Mouse (Mus musculus) kidney, embryonic 16.5 days (tissue): ENCODE results near the gene C130074G19Rik. TPM values are rescaled to one million over a fixed set of nuclear protein-coding genes. Genes with fewer than 3 reads are reported as not detected.
A peak's percentile ranks its signal among the peaks of the same experiment; 100 is the strongest.

Experiments
- ATAC-seq: fragments of 200-750 bp; cut with Nextera tagmentation; 2 replicates; pipeline ENCODE4 v1.8.0; 2017; ENCODE audit warnings: moderate TSS enrichment; ENCODE audit not compliant: low FRiP score, low TSS enrichment
- H3K27ac ChIP-seq: fragments of 300-500 bp; sonication (generic); 2 replicates; pipeline ENCODE4 v1.5.1; 2014; ENCODE audit warnings: low read length
- H3K27me3 ChIP-seq: fragments of 300-500 bp; sonication (generic); 2 replicates; pipeline ENCODE4 v1.6.1; 2014; ENCODE audit warnings: low read length, control low read depth, mixed read lengths; ENCODE audit not compliant: insufficient read depth
- H3K36me3 ChIP-seq: fragments of 300-500 bp; sonication (generic); 2 replicates; pipeline ENCODE4 v1.6.1; 2014; ENCODE audit warnings: low read length, control low read depth, mixed read lengths; ENCODE audit not compliant: insufficient read depth
- H3K4me1 ChIP-seq: fragments of 300-500 bp; sonication (generic); 2 replicates; pipeline ENCODE4 v1.6.1; 2014; ENCODE audit warnings: low read length, control low read depth, mixed read lengths; ENCODE audit not compliant: insufficient read depth
- H3K4me2 ChIP-seq: fragments of 300-500 bp; sonication (generic); replicated peaks from 2 replicates; pipeline ENCODE4 v1.6.1; 2014; ENCODE audit warnings: low read depth, low read length
- H3K4me3 ChIP-seq: fragments of 300-500 bp; sonication (generic); 2 replicates; pipeline ENCODE4 v1.5.1; 2014; ENCODE audit warnings: mild to moderate bottlenecking, low read length
- H3K9ac ChIP-seq: fragments of 300-500 bp; sonication (generic); replicated peaks from 2 replicates; pipeline ENCODE4 v1.6.1; 2014; ENCODE audit warnings: low read length
- H3K9me3 ChIP-seq: fragments of 300-500 bp; sonication (generic); 2 replicates; pipeline ENCODE4 v1.6.1; 2016; ENCODE audit warnings: low read length, control low read depth
- WGBS: fragments of 180-500 bp; shearing (Covaris S2); extraction: QIAGEN DNeasy Blood & Tissue Kit; methylation state at CpG from one replicate; pipeline ENCODE4 v1.1.7; 2014; 5-methylcytosine and 5-hydroxymethylcytosine counted together
- polyA plus RNA-seq: library from polyadenylated mRNA; unstranded; fragments of >200 nt; fragmentation: Nextera tagmentation; extraction: Ambion mirVana; gene quantifications from 2 replicates; pipeline ENCODE4 v1.2.1, GENCODE M21; 2015

C130074G19Rik gene
- polyA plus RNA-seq, 1 experiment from 2014 or later, result 3.1 TPM

- H3K9ac ChIP-seq, result no peak overlapping the region; the same call in 1 of the 2 replicates
Observed at GRCm38 (mm10) chr1:184908558-184908957, 25.5 kb upstream of the C130074G19Rik start.

DNA sequence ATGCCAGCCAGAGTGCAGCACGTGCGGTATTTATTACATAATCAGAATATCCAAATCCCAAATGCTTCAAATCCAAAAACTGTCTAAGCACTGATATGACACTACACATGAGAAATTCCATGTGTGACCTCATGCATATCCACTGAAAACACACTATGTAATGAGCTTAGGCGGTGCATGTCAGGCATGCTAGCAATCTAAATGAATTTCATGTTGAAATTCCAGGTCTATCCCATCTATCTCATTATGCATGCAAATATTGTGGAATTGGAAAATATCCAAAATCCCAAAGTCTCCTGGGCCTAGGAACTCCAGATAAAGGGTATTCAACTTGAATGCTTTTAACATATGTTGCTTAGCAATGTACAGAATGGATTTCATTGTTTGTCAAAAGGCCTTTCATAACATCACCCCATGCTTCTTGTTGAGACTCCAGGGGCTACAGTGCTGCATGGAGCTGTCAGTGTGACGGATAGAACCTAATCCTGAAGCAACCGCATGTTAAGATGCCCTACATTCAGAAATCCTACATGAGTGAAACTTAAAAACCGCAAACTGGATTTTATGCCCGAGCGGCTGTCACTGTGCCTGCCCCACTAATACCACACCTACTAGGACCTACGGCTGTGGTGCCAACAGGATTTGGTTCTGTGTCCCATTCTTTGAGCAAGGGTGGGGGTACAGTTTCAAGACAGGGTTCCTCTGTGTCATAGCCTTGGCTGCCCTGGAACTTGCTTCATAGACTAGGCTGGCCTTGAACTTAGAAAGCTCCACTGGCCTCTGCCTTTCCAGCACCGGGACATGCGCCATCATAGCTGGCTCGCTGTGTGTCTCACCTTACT, 23.1 kb upstream of the C130074G19Rik start:
- Histone ChIP-seq H3K27me3 (no peaks in the 10 kb centered on the region), H3K4me2 (no peak overlapping the region), H3K4me1 (no peaks in the 10 kb centered on the region), H3K9ac (no peak overlapping the region), H3K36me3 (0 out of 2 replicates have a peak, but pooled peaks cover 7% of the 10 kb centered on the region), H3K4me3 (no peak overlapping the region), H3K9me3 (no peaks in the 10 kb centered on the region), H3K27ac (no peak overlapping the region)
- ATAC-seq, result no peak
- WGBS, result 82% methylated on average over 12 of the region's 12 CpGs

More at GRCm38 (mm10) chr1:184908558-184908957, 25.5 kb upstream of the C130074G19Rik start:
- ATAC-seq, result no peak
- Histone ChIP-seq H3K9me3 (no peaks in the 10 kb centered on the region), H3K4me1 (no peaks in the 10 kb centered on the region), H3K4me3 (no peak overlapping the region), H3K4me2 (no peak overlapping the region), H3K27ac (no peak overlapping the region), H3K27me3 (no peaks in the 10 kb centered on the region), H3K36me3 (0 out of 2 replicates have a peak, but pooled peaks cover 12% of the 10 kb centered on the region)
- WGBS, result 64% methylated on average over 9 of the region's 9 CpGs

- WGBS, result 63% methylated on average over 19 of the region's 19 CpGs
Observed at GRCm38 (mm10) chr1:184905371-184905770, 22.4 kb upstream of the C130074G19Rik start.

DNA sequence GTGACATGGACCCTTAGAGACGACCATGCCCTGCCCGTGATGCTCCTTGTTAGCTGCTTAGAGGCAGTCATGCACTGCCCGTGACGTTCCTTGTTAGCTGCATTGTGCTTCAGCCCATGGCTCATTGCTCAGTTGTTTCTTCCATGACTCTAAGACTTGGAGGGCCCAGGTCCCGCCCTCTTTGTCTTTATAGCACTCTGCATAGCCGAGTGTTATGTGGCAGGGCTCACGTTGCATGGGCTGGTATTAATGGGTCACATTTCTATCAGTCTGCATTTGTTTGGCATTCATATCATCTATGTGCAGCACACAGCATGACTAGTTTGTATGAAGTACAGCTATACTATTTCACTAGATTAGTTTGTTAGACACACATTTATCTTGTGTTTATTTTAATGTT, 20.7 kb upstream of the C130074G19Rik start:
- no peak overlapping the region for H3K9ac ChIP-seq
- no peaks in the 10 kb centered on the region for H3K27me3 ChIP-seq
- H3K4me3 ChIP-seq, result no peak overlapping the region
- no peaks in the 10 kb centered on the region for H3K4me1 ChIP-seq
- ATAC-seq, result no peak
- H3K9me3 ChIP-seq, result no peaks in the 10 kb centered on the region
- 0 out of 2 replicates have a peak, but pooled peaks cover 7% of the 10 kb centered on the region for H3K36me3 ChIP-seq
- 62% methylated on average over 7 of the region's 7 CpGs for WGBS
- no peak overlapping the region for H3K27ac ChIP-seq
- no peak overlapping the region for H3K4me2 ChIP-seq

More at GRCm38 (mm10) chr1:184905371-184905770, 22.4 kb upstream of the C130074G19Rik start:
- H3K36me3 ChIP-seq, result 0 out of 2 replicates have a peak, but pooled peaks cover 7% of the 10 kb centered on the region
- no peak overlapping the region for H3K4me2 ChIP-seq
- H3K27ac ChIP-seq, result no peak overlapping the region
- H3K9ac ChIP-seq, result no peak overlapping the region
- H3K9me3 ChIP-seq, result no peaks in the 10 kb centered on the region
- H3K4me1 ChIP-seq, result no peaks in the 10 kb centered on the region
- ATAC-seq, result no peak
- no peak overlapping the region for H3K4me3 ChIP-seq
- no peaks in the 10 kb centered on the region for H3K27me3 ChIP-seq

- H3K9me3 ChIP-seq, result no peaks in the 10 kb centered on the region
- no peak overlapping the region for H3K9ac ChIP-seq
- no peak overlapping the region for H3K27ac ChIP-seq
- ATAC-seq, result no peak
- peaks cover 11% of the 10 kb centered on the region; the same call in 1 of the 2 replicates for H3K36me3 ChIP-seq
- no peaks in the 10 kb centered on the region for H3K27me3 ChIP-seq
- H3K4me2 ChIP-seq, result no peak overlapping the region
- H3K4me3 ChIP-seq, result no peak overlapping the region
- 89% methylated on average over 7 of the region's 7 CpGs for WGBS
- no peaks in the 10 kb centered on the region for H3K4me1 ChIP-seq
Observed at GRCm38 (mm10) chr1:184902886-184903285, 19.9 kb upstream of the C130074G19Rik start.

DNA sequence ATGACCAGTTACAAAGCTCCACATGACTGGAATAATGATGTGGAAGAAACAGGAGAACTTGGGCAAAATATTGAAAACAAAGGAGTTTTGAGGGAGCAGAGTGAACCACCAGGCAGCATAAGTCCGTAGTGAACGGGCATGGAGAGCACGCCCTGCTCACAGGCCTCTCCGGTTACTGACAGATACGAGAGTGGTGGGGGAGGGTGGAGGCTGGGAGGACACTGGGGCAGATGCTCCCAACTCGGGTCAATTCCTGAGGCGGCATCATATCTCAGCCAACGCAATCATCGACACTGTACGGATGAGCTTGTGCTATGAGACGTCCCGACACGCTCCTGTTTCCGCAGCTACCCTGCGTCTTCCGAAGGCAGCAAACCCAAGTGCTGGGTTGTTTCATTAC, 14.3 kb upstream of the C130074G19Rik start:
- H3K4me2 ChIP-seq, result 0 out of 2 replicates have a peak overlapping the region, but pooled peaks have one; percentile 3
- ATAC-seq, result no peak

GRCm38 (mm10) chr1:184891998-184892397, 9.0 kb upstream of the C130074G19Rik start:
- no peak overlapping the region for H3K4me2 ChIP-seq
- H3K9ac ChIP-seq, result no peak overlapping the region
- H3K4me3 ChIP-seq, result no peak overlapping the region
- no peak for ATAC-seq
- H3K4me1 ChIP-seq, result no peaks in the 10 kb centered on the region
- no peaks in the 10 kb centered on the region for H3K27me3 ChIP-seq
- no peaks in the 10 kb centered on the region for H3K9me3 ChIP-seq
- no peaks in the 10 kb centered on the region for H3K36me3 ChIP-seq
- 77% methylated on average over 3 of the region's 3 CpGs for WGBS
- no peak overlapping the region for H3K27ac ChIP-seq

More for the DNA sequence above, 14.3 kb upstream of the C130074G19Rik start:
- no peaks in the 10 kb centered on the region for H3K9me3 ChIP-seq
- H3K27ac ChIP-seq, result no peak overlapping the region
- peaks cover 4% of the 10 kb centered on the region; the same call in 1 of the 2 replicates for H3K36me3 ChIP-seq
- 52% methylated on average over 16 of the region's 16 CpGs for whole genome bisulfite sequencing
- H3K27me3 ChIP-seq, result no peaks in the 10 kb centered on the region
- H3K4me3 ChIP-seq, result no peak overlapping the region
- no peak overlapping the region for H3K9ac ChIP-seq
- H3K4me1 ChIP-seq, result no peaks in the 10 kb centered on the region

GRCm38 (mm10) chr1:184889454-184889853, 6.4 kb upstream of the C130074G19Rik start:
- H3K9ac ChIP-seq, result no peak overlapping the region
- H3K27me3 ChIP-seq, result no peaks in the 10 kb centered on the region
- no peak for ATAC-seq
- no peaks in the 10 kb centered on the region for H3K36me3 ChIP-seq
- 88% methylated on average over 6 of the region's 6 CpGs for WGBS
- no peak overlapping the region for H3K4me3 ChIP-seq
- H3K9me3 ChIP-seq, result no peaks in the 10 kb centered on the region
- no peak overlapping the region for H3K4me2 ChIP-seq
- no peaks in the 10 kb centered on the region for H3K4me1 ChIP-seq
- H3K27ac ChIP-seq, result no peak overlapping the region

DNA sequence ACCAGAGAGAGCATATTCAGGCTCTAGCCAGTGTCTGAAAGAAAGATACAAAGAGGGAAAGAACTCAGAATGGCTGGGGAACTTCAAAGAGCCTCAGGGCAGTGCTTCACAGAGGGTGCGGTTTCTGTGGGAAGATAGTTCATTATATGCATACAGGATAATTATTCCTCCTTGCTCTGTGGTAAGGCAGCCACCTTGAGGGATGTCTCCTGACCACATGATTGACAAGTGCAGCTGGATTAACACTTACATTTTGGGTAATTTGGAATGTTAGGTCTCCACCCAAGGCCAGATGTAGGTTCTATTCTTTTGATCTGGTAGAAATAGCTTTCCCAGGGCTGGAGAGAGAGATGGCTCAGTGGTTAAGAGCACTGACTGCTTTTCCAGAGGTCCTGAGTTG, 3.1 kb upstream of the C130074G19Rik start:
- no peak overlapping the region for H3K9ac ChIP-seq
- no peak overlapping the region for H3K4me2 ChIP-seq
- WGBS, result 76% methylated on average over 1 of the region's 1 CpGs
- no peaks in the 10 kb centered on the region for H3K36me3 ChIP-seq
- no peak overlapping the region for H3K4me3 ChIP-seq
- no peaks in the 10 kb centered on the region for H3K9me3 ChIP-seq
- H3K4me1 ChIP-seq, result 0 out of 2 replicates have a peak, but pooled peaks cover 7% of the 10 kb centered on the region
- no peak overlapping the region for H3K27ac ChIP-seq
- peaks cover 30% of the 10 kb centered on the region for H3K27me3 ChIP-seq
- no peak for ATAC-seq

- H3K9me3 ChIP-seq, result no peaks in the 10 kb centered on the region
- peak overlapping the region; percentile 82 for H3K4me2 ChIP-seq
- H3K9ac ChIP-seq, result peak overlapping the region; percentile 77; the same call in 1 of the 2 replicates
- H3K36me3 ChIP-seq, result no peaks in the 10 kb centered on the region
- WGBS, result 68% methylated on average over 7 of the region's 7 CpGs
- H3K4me1 ChIP-seq, result peaks cover 17% of the 10 kb centered on the region; the same call in 1 of the 2 replicates
- H3K27me3 ChIP-seq, result peaks cover 31% of the 10 kb centered on the region
- peak overlapping the region; percentile 61 for H3K4me3 ChIP-seq
- no peak overlapping the region for H3K27ac ChIP-seq
- ATAC-seq, result no peak
Observed at GRCm38 (mm10) chr1:184881861-184882260, 1.2 kb downstream of the C130074G19Rik start.
